Mouse (Mus musculus) CH12.LX (cell line): ENCODE measurements around the gene Coq8a.

Source experiments
- CTCF ChIP-seq, 2 experiments: IDR thresholded peaks in 1 of 2; conservative IDR thresholded peaks in 1 of 2; 2 replicates each; pipeline ENCODE4 v1.5.1; 2011 to 2012; ENCODE audit warnings: low read depth in 2 of 2, low read length in 2 of 2, improper control_type of control experiment in 1 of 2, inconsistent platforms in 1 of 2, mild to moderate bottlenecking in 1 of 2, moderate library complexity in 1 of 2
- E2F4 ChIP-seq: IDR thresholded peaks from 2 replicates; pipeline ENCODE4 v1.6.1; 2011; ENCODE audit warnings: low read depth, low read length, improper control_type of control experiment; ENCODE audit not compliant: insufficient replicate concordance
- EP300 ChIP-seq: IDR thresholded peaks from 2 replicates; pipeline ENCODE4 v1.6.1; 2011; ENCODE audit warnings: low read length, improper control_type of control experiment
- GABPA ChIP-seq: IDR thresholded peaks from 2 replicates; pipeline ENCODE4 v1.6.1; 2012; ENCODE audit warnings: low read depth, low read length, improper control_type of control experiment, inconsistent platforms; ENCODE audit not compliant: insufficient replicate concordance
- NRF1 ChIP-seq: IDR thresholded peaks from 2 replicates; pipeline ENCODE4 v1.6.1; 2014; ENCODE audit warnings: low read depth, mild to moderate bottlenecking, inconsistent platforms, low read length, improper control_type of control experiment, moderate library complexity
- POLR2A ChIP-seq: IDR thresholded peaks from 2 replicates; pipeline ENCODE4 v1.6.1; 2011; ENCODE audit warnings: low read depth, mild to moderate bottlenecking, improper control_type of control experiment, low read length
- RCOR1 ChIP-seq: conservative IDR thresholded peaks from 2 replicates; pipeline ENCODE4 v1.6.1; 2012; ENCODE audit warnings: low read depth, mild to moderate bottlenecking, inconsistent platforms, low read length, improper control_type of control experiment
- ZC3H11A ChIP-seq: IDR thresholded peaks from 2 replicates; pipeline ENCODE4 v1.6.1; 2012; ENCODE audit warnings: low read depth, mild to moderate bottlenecking, inconsistent platforms, low read length, improper control_type of control experiment

DNA sequence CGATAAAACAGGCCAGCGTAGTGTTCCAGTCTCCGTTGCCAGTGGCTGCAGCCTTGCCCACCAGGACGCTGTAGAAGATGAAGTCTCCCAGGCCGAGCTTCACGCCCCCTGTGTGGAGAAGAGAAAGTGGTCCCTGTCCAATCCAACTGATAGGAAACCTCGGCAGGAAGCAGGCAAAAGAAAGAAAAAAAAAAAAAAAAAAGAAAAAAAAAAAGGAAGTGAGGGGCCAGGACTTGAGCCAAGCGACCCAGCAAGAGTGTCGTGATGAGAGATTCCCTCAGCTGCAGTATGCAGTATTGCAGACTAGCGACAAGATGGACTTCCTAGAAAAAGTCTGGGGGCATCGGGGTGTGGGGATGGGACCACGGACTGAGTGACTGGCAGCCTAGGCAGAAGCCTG is 29.5 kb upstream of the Coq8a start:
- TF ChIP-seq RCOR1, result no peak
- no peak for TF ChIP-seq CTCF (conservative IDR thresholded peaks at IDR 0.05 in 1 of 2, IDR thresholded peaks at IDR 0.05 in 1 of 2; ENCODE audit: low read depth in 2 of 2, low read length in 2 of 2)
- no peak for TF ChIP-seq ZC3H11A
- TF ChIP-seq NRF1, result no peak
- TF ChIP-seq GABPA, result no peak
- TF ChIP-seq POLR2A, result no peak
- no peak for TF ChIP-seq E2F4
- TF ChIP-seq EP300, result no peak
